Mouse (Mus musculus) limb, embryonic 14.5 days (tissue): ENCODE results near the gene Poc1a. TPM values are rescaled to one million over a fixed set of nuclear protein-coding genes. Genes with fewer than 3 reads are reported as not detected.

Experiments
- ATAC-seq: fragments of 200-750 bp; cut with Nextera tagmentation; 2 replicates; pipeline ENCODE4 v1.8.0; 2017; ENCODE audit warnings: low read depth, moderate number of reproducible peaks, moderate TSS enrichment; ENCODE audit not compliant: low FRiP score
- DNase-seq: peaks from one replicate; pipeline ENCODE4 v3.0.0-alpha.2; 2015; ENCODE audit warnings: low spot score
- H3K27ac ChIP-seq: fragments of 300-500 bp; sonication (generic); replicated peaks from 2 replicates; pipeline ENCODE4 v1.5.1; 2014; ENCODE audit warnings: low read depth, mild to moderate bottlenecking, low read length, moderate library complexity, mixed read lengths
- H3K27me3 ChIP-seq: fragments of 300-500 bp; sonication (generic); 2 replicates; pipeline ENCODE4 v1.6.1; 2014; ENCODE audit warnings: low read length, mixed read lengths; ENCODE audit not compliant: control insufficient read depth, insufficient read depth
- H3K36me3 ChIP-seq: fragments of 300-500 bp; sonication (generic); 2 replicates; pipeline ENCODE4 v1.6.1; 2014; ENCODE audit warnings: mild to moderate bottlenecking, low read length, moderate library complexity, mixed read lengths; ENCODE audit not compliant: control insufficient read depth, insufficient read depth
- H3K4me1 ChIP-seq: fragments of 300-500 bp; sonication (generic); 2 replicates; pipeline ENCODE4 v1.6.1; 2014; ENCODE audit warnings: antibody characterized with exemption, low read length, mixed read lengths; ENCODE audit not compliant: control insufficient read depth, insufficient read depth
- H3K4me2 ChIP-seq: fragments of 300-500 bp; sonication (generic); replicated peaks from 2 replicates; pipeline ENCODE4 v1.6.1; 2014; ENCODE audit warnings: low read depth, mild to moderate bottlenecking, low read length, moderate library complexity; ENCODE audit not compliant: severe bottlenecking
- H3K4me3 ChIP-seq: fragments of 300-500 bp; sonication (generic); replicated peaks from 2 replicates; pipeline ENCODE4 v1.5.1; 2014; ENCODE audit warnings: low read length
- H3K9ac ChIP-seq: fragments of 300-500 bp; sonication (generic); 2 replicates; pipeline ENCODE4 v1.6.1; 2014; ENCODE audit warnings: mild to moderate bottlenecking, low read depth, low read length, moderate library complexity; ENCODE audit not compliant: severe bottlenecking
- H3K9me3 ChIP-seq: fragments of 300-500 bp; sonication (generic); 2 replicates; pipeline ENCODE4 v1.6.1; 2016; ENCODE audit warnings: low read length; ENCODE audit not compliant: control insufficient read depth
- POLR2A ChIP-seq: fragments of 200-500 bp; IDR thresholded peaks from 2 replicates; pipeline ENCODE4 v1.8.0; 2012; ENCODE audit warnings: inconsistent platforms, mild to moderate bottlenecking, moderate library complexity, borderline replicate concordance; ENCODE audit not compliant: insufficient read depth, insufficient read length; ENCODE audit errors: extremely low read depth
- WGBS: fragments of 180-500 bp; shearing (Covaris S2); extraction: QIAGEN DNeasy Blood & Tissue Kit; methylation state at CpG from one replicate; pipeline ENCODE4 v1.1.7; 2014; 5-methylcytosine and 5-hydroxymethylcytosine counted together
- polyA plus RNA-seq, 2 experiments: library from polyadenylated mRNA; depleted of rRNA in 1 of 2; stranded (reverse) in 1 of 2; unstranded in 1 of 2; fragments of >200 nt; fragmentation: Nextera tagmentation in 1 of 2; extraction: Ambion mirVana in 1 of 2; gene quantifications; 2 replicates each; pipeline versions ENCODE4 v1.2.1 to v1.2.3; 2012 to 2014

Poc1a gene
- polyA plus RNA-seq, 2 experiments: 20.1 to 20.2 TPM

- no peak for ATAC-seq
- DNase-seq: no peak
- Histone ChIP-seq H3K9ac (no peak overlapping the region), H3K4me3 (no peak overlapping the region), H3K9me3 (no peaks in the 10 kb centered on the region), H3K27ac (no peak overlapping the region), H3K4me2 (no peak overlapping the region), H3K4me1 (peaks cover 53% of the 10 kb centered on the region), H3K36me3 (no peaks in the 10 kb centered on the region), H3K27me3 (no peaks in the 10 kb centered on the region)
- TF ChIP-seq POLR2A: no peak
- 64% methylated on average over 8 of the region's 8 CpGs for WGBS
Observed at GRCm38 (mm10) chr9:106326241-106326640, 45.4 kb downstream of the Poc1a start.

DNA sequence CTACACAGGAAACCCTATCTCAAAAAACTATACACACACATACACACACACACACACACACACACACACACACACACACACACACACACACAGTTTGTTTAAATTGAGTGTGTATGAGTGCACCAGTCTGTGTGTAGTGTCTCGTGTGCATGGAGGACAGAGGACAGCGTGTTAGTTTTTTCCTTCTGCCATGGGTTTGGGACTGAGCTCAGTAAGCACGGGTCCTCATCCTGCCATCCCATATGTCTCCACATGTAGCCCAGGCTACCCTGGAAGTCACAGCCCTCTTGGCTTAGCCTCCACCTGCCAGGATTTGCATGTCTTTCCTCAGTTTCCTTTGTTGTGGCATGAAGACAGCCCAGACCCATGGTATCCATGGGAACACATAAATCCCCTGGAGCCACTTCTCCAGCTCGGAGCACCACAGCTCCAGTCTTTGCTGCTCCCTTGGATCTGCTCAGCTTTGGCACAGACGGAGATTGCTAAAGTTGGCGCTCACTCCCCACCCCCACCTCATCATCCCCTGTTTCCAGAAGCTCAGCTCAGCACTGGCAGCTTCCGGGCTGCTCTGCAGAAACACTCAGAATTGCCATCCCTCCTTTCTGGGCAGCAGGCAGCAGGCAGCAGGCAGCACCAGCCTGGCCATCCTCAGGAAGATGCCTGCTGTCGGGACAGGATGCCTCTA, 46.4 kb downstream of the Poc1a start:
- no peak for ATAC-seq
- Histone ChIP-seq H3K4me3 (no peak overlapping the region), H3K36me3 (no peaks in the 10 kb centered on the region), H3K4me1 (peaks cover 51% of the 10 kb centered on the region), H3K9me3 (no peaks in the 10 kb centered on the region), H3K4me2 (no peak overlapping the region), H3K27ac (no peak overlapping the region), H3K9ac (no peak overlapping the region), H3K27me3 (no peaks in the 10 kb centered on the region)
- no peak for DNase-seq
- 79% methylated on average over 8 of the region's 8 CpGs for WGBS
- no peak for TF ChIP-seq POLR2A

GRCm38 (mm10) chr9:106328068-106328610, 47.3 kb downstream of the Poc1a start:
- WGBS: 77% methylated on average over 7 of the region's 7 CpGs
- Histone ChIP-seq H3K36me3 (no peaks in the 10 kb centered on the region), H3K4me2 (no peak overlapping the region), H3K9me3 (no peaks in the 10 kb centered on the region), H3K4me1 (peaks cover 42% of the 10 kb centered on the region), H3K9ac (no peak overlapping the region), H3K4me3 (no peak overlapping the region), H3K27ac (peak overlapping the region; percentile 75), H3K27me3 (no peaks in the 10 kb centered on the region)
- DNase-seq (no peak), ATAC-seq (no peak)
- TF ChIP-seq POLR2A: no peak

DNA sequence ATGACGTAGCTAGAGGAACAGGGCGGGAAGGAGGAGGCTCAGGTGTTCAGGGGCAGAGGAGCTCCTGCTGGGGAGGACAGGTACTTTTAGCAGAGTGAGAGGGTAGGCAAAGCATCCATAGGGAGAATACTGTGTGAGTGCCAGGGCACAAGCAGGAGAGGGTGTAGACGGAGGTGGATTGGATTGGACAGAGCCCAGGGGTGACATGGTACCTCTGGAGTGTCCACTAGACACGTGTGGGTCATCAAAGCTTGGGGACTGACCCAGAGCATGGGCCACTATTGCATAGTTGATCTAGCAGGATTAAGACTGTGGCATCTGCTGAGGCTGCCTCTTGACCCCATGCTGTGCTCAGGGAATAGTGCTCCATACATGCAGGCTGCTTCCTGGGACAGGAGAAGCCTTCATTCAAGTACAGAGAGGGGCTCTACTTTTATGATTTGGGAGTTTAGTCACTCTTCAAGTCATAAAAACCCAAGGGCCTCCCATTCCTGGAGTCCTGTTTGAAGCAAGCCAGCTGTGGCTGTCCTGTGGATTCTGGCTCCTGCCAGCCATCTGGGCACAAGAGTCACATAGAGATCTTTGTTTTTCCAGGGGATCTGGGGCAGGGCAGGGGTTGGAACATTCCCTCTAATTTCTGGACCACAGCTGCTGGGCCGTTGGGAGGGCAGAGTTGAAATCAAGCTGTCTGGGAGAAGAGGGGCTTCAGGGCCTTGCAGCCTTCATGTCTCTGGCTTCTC, 48.1 kb downstream of the Poc1a start:
- H3K36me3 ChIP-seq: no peaks in the 10 kb centered on the region
- TF ChIP-seq POLR2A: no peak
- ATAC-seq: peak; percentile 63
- peaks cover 39% of the 10 kb centered on the region for H3K4me1 ChIP-seq
- no peak overlapping the region for H3K9ac ChIP-seq
- H3K27me3 ChIP-seq: no peaks in the 10 kb centered on the region
- 60% methylated on average over 5 of the region's 5 CpGs for WGBS
- peak; percentile 61 for DNase-seq
- H3K4me3 ChIP-seq: no peak overlapping the region
- H3K9me3 ChIP-seq: no peaks in the 10 kb centered on the region
- H3K27ac ChIP-seq: peak overlapping the region; percentile 75
- 0 out of 2 replicates have a peak overlapping the region, but pooled peaks have one; percentile 13 for H3K4me2 ChIP-seq

DNA sequence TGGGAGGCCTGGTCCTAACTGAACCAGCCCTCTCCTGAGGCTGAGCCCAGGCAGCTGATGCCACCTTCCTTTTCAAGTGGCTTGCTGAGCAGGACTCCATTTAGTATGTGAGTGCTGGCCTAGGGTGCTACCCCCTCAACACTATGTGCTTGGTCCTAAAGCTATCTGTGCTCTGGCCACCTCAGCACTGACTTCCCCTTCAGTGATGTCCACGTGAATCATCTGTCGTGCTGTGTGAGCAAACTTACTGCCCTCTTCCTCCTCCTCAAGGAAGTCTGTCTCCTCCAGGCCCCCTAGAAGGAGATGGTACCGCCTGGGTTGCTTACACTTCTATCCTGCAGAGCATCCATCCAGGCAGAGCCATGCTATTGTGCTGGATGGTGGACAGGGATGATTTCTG, 51.9 kb downstream of the Poc1a start:
- H3K4me2 ChIP-seq: no peak overlapping the region
- H3K9ac ChIP-seq: no peak overlapping the region
- no peak for TF ChIP-seq POLR2A
- DNase-seq (no peak), ATAC-seq (no peak)
- no peak overlapping the region for H3K4me3 ChIP-seq
- peaks cover 44% of the 10 kb centered on the region for H3K4me1 ChIP-seq
- 83% methylated on average over 3 of the region's 3 CpGs for WGBS
- no peaks in the 10 kb centered on the region for H3K36me3 ChIP-seq
- H3K27ac ChIP-seq: no peak overlapping the region
- no peaks in the 10 kb centered on the region for H3K9me3 ChIP-seq
- no peaks in the 10 kb centered on the region for H3K27me3 ChIP-seq
